23 mouse cellular contexts compared by ENCODE assay signal in the genomic region with DNA sequence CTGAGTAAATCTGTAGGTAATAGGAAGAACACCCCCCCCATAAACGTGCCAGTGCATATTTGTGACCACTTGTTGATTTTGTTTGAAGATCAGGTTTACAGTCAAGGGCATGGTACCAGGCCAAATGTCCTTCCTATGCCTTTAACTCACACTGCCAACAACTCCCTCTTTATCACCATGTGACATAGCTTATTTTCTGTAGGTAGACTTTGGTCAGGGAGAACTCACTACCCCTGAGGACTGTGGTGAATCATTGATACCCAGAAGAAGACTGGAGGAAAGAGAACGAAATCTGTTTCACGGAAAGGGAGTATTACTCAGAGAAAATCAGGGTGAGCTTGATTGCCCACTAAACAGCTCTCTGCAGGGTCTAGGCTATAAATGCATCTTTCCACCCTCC.
"Had no signal": no experiment of that assay in that cellular context is flagged by ENCODE, and none has a peak within 500 bp of the region (broad histone marks: within the 10 kb centered on the region; RNA-seq: fewer than 3 reads in every experiment).

No protein-coding gene starts in this region.

- H3K4me2 ChIP-seq: limb, embryonic 13.5 days; liver, embryonic 12.5 days; liver, embryonic 15.5 days; lung, embryonic 15.5 days; midbrain, embryonic 11.5 days; neural tube, embryonic 12.5 days; neural tube, embryonic 15.5 days had no signal

- H3K4me3 ChIP-seq: layer of hippocampus, adult 2 months; limb, embryonic 10.5 days; limb, embryonic 13.5 days; liver, embryonic 12.5 days; liver, embryonic 15.5 days; lung, embryonic 15.5 days; neural tube, embryonic 12.5 days; neural tube, embryonic 15.5 days had no signal

- H3K27me3 ChIP-seq: limb, embryonic 13.5 days; liver, embryonic 12.5 days; liver, embryonic 15.5 days; lung, embryonic 15.5 days; neural tube, embryonic 12.5 days; neural tube, embryonic 15.5 days had no signal

- H3K9ac ChIP-seq: limb, embryonic 13.5 days; liver, embryonic 12.5 days; liver, embryonic 15.5 days; lung, embryonic 15.5 days; neural tube, embryonic 12.5 days; neural tube, embryonic 15.5 days had no signal

- DNase-seq: kidney, postnatal 4 days; layer of hippocampus, adult 9-11 months; liver; lung, adult 18-20 months; lung, postnatal 10 days; lung, postnatal 4 days; midbrain, embryonic 14.5 days; right cerebral cortex, adult 18-20 months; right cerebral cortex, postnatal 14 days; right cerebral cortex, postnatal 4 days; thymus, adult 2 months; thymus, postnatal 14 days; thymus, postnatal 4 days had no signal

- ATAC-seq: liver, embryonic 12.5 days had no signal

- H3K4me1 ChIP-seq: limb, embryonic 10.5 days; liver, embryonic 12.5 days; liver, embryonic 15.5 days; lung, embryonic 15.5 days; neural tube, embryonic 12.5 days had no signal

- H3K27ac ChIP-seq: layer of hippocampus, adult 2 months; limb, embryonic 10.5 days; limb, embryonic 13.5 days; liver, embryonic 12.5 days; liver, embryonic 15.5 days; lung, embryonic 15.5 days; neural tube, embryonic 12.5 days; neural tube, embryonic 15.5 days; stomach, postnatal 0 days had no signal

- H3K36me3 ChIP-seq: limb, embryonic 10.5 days; liver, embryonic 12.5 days; liver, embryonic 15.5 days; lung, embryonic 15.5 days; neural tube, embryonic 15.5 days had no signal

- H3K9me3 ChIP-seq: limb, embryonic 10.5 days; limb, embryonic 13.5 days; liver, embryonic 12.5 days; liver, embryonic 15.5 days; lung, embryonic 15.5 days; neural tube, embryonic 12.5 days; neural tube, embryonic 15.5 days had no signal
